Mouse (Mus musculus) liver, embryonic 13.5 days (tissue): ENCODE measurements at regions not wholly inside any gene's neighbourhood (a gene's known extent, or its start where the extent isn't known, plus 50 kb on each side); places are given as distances from the start of the nearest gene placed in this dataset.

Experiments used
- ATAC-seq: fragments of 200-750 bp; cut with Nextera tagmentation; 2 replicates; pipeline ENCODE4 v1.8.0; 2017; ENCODE audit warnings: low read depth, mild to moderate bottlenecking, moderate number of reproducible peaks, moderate library complexity
- DNase-seq: peaks from one replicate; pipeline ENCODE4 v3.0.0; 2022
- H3K27ac ChIP-seq: fragments of 300-500 bp; sonication (generic); 2 replicates; pipeline ENCODE4 v1.5.1; 2015; ENCODE audit warnings: moderate library complexity, mild to moderate bottlenecking, inconsistent platforms
- H3K27me3 ChIP-seq: fragments of 300-500 bp; sonication (generic); 2 replicates; pipeline ENCODE4 v1.6.1; 2015; ENCODE audit warnings: mild to moderate bottlenecking, inconsistent platforms
- H3K36me3 ChIP-seq: fragments of 300-500 bp; sonication (generic); 2 replicates; pipeline ENCODE4 v1.6.1; 2015; ENCODE audit warnings: mild to moderate bottlenecking, inconsistent platforms
- H3K4me1 ChIP-seq: fragments of 300-500 bp; sonication (generic); replicated peaks from 2 replicates; pipeline ENCODE4 v1.6.1; 2015; ENCODE audit warnings: inconsistent platforms
- H3K4me2 ChIP-seq: fragments of 300-500 bp; sonication (generic); 2 replicates; pipeline ENCODE4 v1.6.1; 2015; ENCODE audit warnings: inconsistent platforms, mild to moderate bottlenecking, moderate library complexity
- H3K4me3 ChIP-seq: fragments of 300-500 bp; sonication (generic); replicated peaks from 2 replicates; pipeline ENCODE4 v1.5.1; 2015; ENCODE audit warnings: mild to moderate bottlenecking, inconsistent platforms
- H3K9ac ChIP-seq: fragments of 300-500 bp; sonication (generic); 2 replicates; pipeline ENCODE4 v1.6.1; 2015; ENCODE audit warnings: mild to moderate bottlenecking, inconsistent platforms
- H3K9me3 ChIP-seq: fragments of 300-500 bp; sonication (generic); replicated peaks from 2 replicates; pipeline ENCODE4 v1.6.1; 2016; ENCODE audit warnings: inconsistent platforms
- WGBS: fragments of 180-500 bp; shearing (Covaris S2); methylation state at CpG from one replicate; pipeline ENCODE4 v1.1.7; 2015; ENCODE audit not compliant: insufficient replicate concordance; 5-methylcytosine and 5-hydroxymethylcytosine counted together

- H3K27ac ChIP-seq: no peak overlapping the region
- DNase-seq: no peak
- H3K4me3 ChIP-seq: no peak overlapping the region
- H3K36me3 ChIP-seq: no peaks in the 10 kb centered on the region
- no peaks in the 10 kb centered on the region for H3K4me1 ChIP-seq
- H3K9me3 ChIP-seq: no peaks in the 10 kb centered on the region
- no peaks in the 10 kb centered on the region for H3K27me3 ChIP-seq
- no peak overlapping the region for H3K4me2 ChIP-seq
- 45% methylated on average over 2 of the region's 2 CpGs for WGBS
- no peak for ATAC-seq
- H3K9ac ChIP-seq: no peak overlapping the region
These were observed 536.8 kb upstream of the Tenm2 start for GRCm38 (mm10) chr11:37772481-37773089.

- 62% methylated on average over 3 of the region's 3 CpGs for WGBS
These were observed 535.1 kb upstream of the Tenm2 start for GRCm38 (mm10) chr11:37770881-37771280.

GRCm38 (mm10) chr11:37768121-37768520 lies 532.4 kb upstream of the Tenm2 start:
- H3K4me1 ChIP-seq: no peaks in the 10 kb centered on the region
- H3K27me3 ChIP-seq: no peaks in the 10 kb centered on the region
- H3K4me3 ChIP-seq: no peak overlapping the region
- no peak for ATAC-seq
- H3K4me2 ChIP-seq: no peak overlapping the region
- no peak overlapping the region for H3K9ac ChIP-seq
- H3K9me3 ChIP-seq: no peaks in the 10 kb centered on the region
- no peak for DNase-seq
- no peaks in the 10 kb centered on the region for H3K36me3 ChIP-seq
- no peak overlapping the region for H3K27ac ChIP-seq
- WGBS: 55% methylated on average over 3 of the region's 3 CpGs

More at GRCm38 (mm10) chr11:37770881-37771280, 535.1 kb upstream of the Tenm2 start:
- H3K4me1 ChIP-seq: no peaks in the 10 kb centered on the region
- H3K4me2 ChIP-seq: no peak overlapping the region
- H3K36me3 ChIP-seq: no peaks in the 10 kb centered on the region
- H3K9ac ChIP-seq: no peak overlapping the region
- no peaks in the 10 kb centered on the region for H3K9me3 ChIP-seq
- H3K4me3 ChIP-seq: no peak overlapping the region
- H3K27me3 ChIP-seq: no peaks in the 10 kb centered on the region
- no peak overlapping the region for H3K27ac ChIP-seq
- ATAC-seq: no peak
- no peak for DNase-seq

- DNase-seq (no peak), ATAC-seq (no peak)
- Histone ChIP-seq H3K27me3 (no peaks in the 10 kb centered on the region), H3K4me1 (no peaks in the 10 kb centered on the region), H3K9ac (no peak overlapping the region), H3K27ac (no peak overlapping the region), H3K36me3 (no peaks in the 10 kb centered on the region), H3K4me3 (no peak overlapping the region), H3K4me2 (no peak overlapping the region), H3K9me3 (no peaks in the 10 kb centered on the region)
These were observed 500.2 kb upstream of the Tenm2 start for GRCm38 (mm10) chr11:37735992-37736391.

- H3K36me3 ChIP-seq: no peaks in the 10 kb centered on the region
- DNase-seq: no peak
- no peak for ATAC-seq
- H3K27me3 ChIP-seq: no peaks in the 10 kb centered on the region
- no peak overlapping the region for H3K4me3 ChIP-seq
- no peak overlapping the region for H3K4me2 ChIP-seq
- H3K9ac ChIP-seq: no peak overlapping the region
- H3K4me1 ChIP-seq: no peaks in the 10 kb centered on the region
- H3K27ac ChIP-seq: no peak overlapping the region
- 45% methylated on average over 2 of the region's 2 CpGs for WGBS
- H3K9me3 ChIP-seq: no peaks in the 10 kb centered on the region
These were observed 499.7 kb upstream of the Tenm2 start for GRCm38 (mm10) chr11:37735501-37735900.

GRCm38 (mm10) chr11:37696981-37697380 lies 461.2 kb upstream of the Tenm2 start:
- DNase-seq: no peak
- no peak for ATAC-seq
- no peak overlapping the region for H3K4me2 ChIP-seq
- H3K36me3 ChIP-seq: no peaks in the 10 kb centered on the region
- 58% methylated on average over 2 of the region's 2 CpGs for WGBS
- no peak overlapping the region for H3K9ac ChIP-seq
- no peak overlapping the region for H3K27ac ChIP-seq
- H3K27me3 ChIP-seq: no peaks in the 10 kb centered on the region
- no peak overlapping the region for H3K4me3 ChIP-seq
- no peaks in the 10 kb centered on the region for H3K4me1 ChIP-seq
- no peaks in the 10 kb centered on the region for H3K9me3 ChIP-seq

GRCm38 (mm10) chr11:37678484-37679193 lies 442.9 kb upstream of the Tenm2 start:
- whole genome bisulfite sequencing: 25% methylated on average over 1 of the region's 1 CpGs
- H3K4me1 ChIP-seq: no peaks in the 10 kb centered on the region
- no peak for ATAC-seq

GRCm38 (mm10) chr11:37671320-37671719 lies 435.6 kb upstream of the Tenm2 start:
- no peak for ATAC-seq
- no peak for DNase-seq
- Histone ChIP-seq H3K9ac (no peak overlapping the region), H3K4me3 (no peak overlapping the region), H3K9me3 (no peaks in the 10 kb centered on the region), H3K4me1 (no peaks in the 10 kb centered on the region), H3K4me2 (no peak overlapping the region), H3K27me3 (no peaks in the 10 kb centered on the region), H3K27ac (no peak overlapping the region), H3K36me3 (no peaks in the 10 kb centered on the region)
- 46% methylated on average over 3 of the region's 3 CpGs for WGBS

More at GRCm38 (mm10) chr11:37678484-37679193, 442.9 kb upstream of the Tenm2 start:
- no peak for DNase-seq
- Histone ChIP-seq H3K4me3 (no peak overlapping the region), H3K4me2 (no peak overlapping the region), H3K36me3 (no peaks in the 10 kb centered on the region), H3K27me3 (no peaks in the 10 kb centered on the region), H3K27ac (no peak overlapping the region), H3K9ac (no peak overlapping the region), H3K9me3 (no peaks in the 10 kb centered on the region)

GRCm38 (mm10) chr11:37666925-37667324 lies 431.2 kb upstream of the Tenm2 start:
- no peak for DNase-seq
- Histone ChIP-seq H3K9me3 (no peaks in the 10 kb centered on the region), H3K36me3 (no peaks in the 10 kb centered on the region), H3K4me3 (no peak overlapping the region), H3K9ac (no peak overlapping the region), H3K4me2 (no peak overlapping the region), H3K27ac (no peak overlapping the region), H3K4me1 (no peaks in the 10 kb centered on the region), H3K27me3 (no peaks in the 10 kb centered on the region)
- 61% methylated on average over 1 of the region's 1 CpGs for WGBS
- ATAC-seq: no peak

GRCm38 (mm10) chr11:37650095-37650494 lies 414.3 kb upstream of the Tenm2 start:
- H3K4me2 ChIP-seq: no peak overlapping the region
- WGBS: 83% methylated on average over 11 of the region's 11 CpGs
- no peak overlapping the region for H3K9ac ChIP-seq

GRCm38 (mm10) chr11:37623290-37623689 lies 387.5 kb upstream of the Tenm2 start:
- H3K27me3 ChIP-seq: no peaks in the 10 kb centered on the region
- H3K27ac ChIP-seq: no peak overlapping the region
- no peaks in the 10 kb centered on the region for H3K36me3 ChIP-seq
- no peak for DNase-seq
- H3K4me3 ChIP-seq: no peak overlapping the region
- no peaks in the 10 kb centered on the region for H3K4me1 ChIP-seq
- H3K9ac ChIP-seq: no peak overlapping the region
- WGBS: 58% methylated on average over 2 of the region's 2 CpGs
- no peak overlapping the region for H3K4me2 ChIP-seq
- ATAC-seq: no peak
- no peaks in the 10 kb centered on the region for H3K9me3 ChIP-seq

More at GRCm38 (mm10) chr11:37650095-37650494, 414.3 kb upstream of the Tenm2 start:
- no peaks in the 10 kb centered on the region for H3K36me3 ChIP-seq
- H3K4me1 ChIP-seq: no peaks in the 10 kb centered on the region
- H3K4me3 ChIP-seq: no peak overlapping the region
- H3K27me3 ChIP-seq: no peaks in the 10 kb centered on the region
- H3K27ac ChIP-seq: no peak overlapping the region
- ATAC-seq: no peak
- no peak for DNase-seq
- no peaks in the 10 kb centered on the region for H3K9me3 ChIP-seq

- WGBS: 72% methylated on average over 1 of the region's 1 CpGs
These were observed 364.8 kb upstream of the Tenm2 start for GRCm38 (mm10) chr11:37600533-37600932.

More at GRCm38 (mm10) chr11:37600533-37600932, 364.8 kb upstream of the Tenm2 start:
- H3K27me3 ChIP-seq: no peaks in the 10 kb centered on the region
- no peak overlapping the region for H3K4me2 ChIP-seq
- no peak overlapping the region for H3K9ac ChIP-seq
- H3K9me3 ChIP-seq: no peaks in the 10 kb centered on the region
- no peak overlapping the region for H3K4me3 ChIP-seq
- H3K36me3 ChIP-seq: no peaks in the 10 kb centered on the region
- H3K4me1 ChIP-seq: no peaks in the 10 kb centered on the region
- H3K27ac ChIP-seq: no peak overlapping the region
- ATAC-seq (no peak), DNase-seq (no peak)
